Mouse (Mus musculus) E14TG2a.4 (cell line): ENCODE data around the gene Ydjc.
"Not testable (repeated sequence)": the region's sequence is repeated elsewhere in the genome, so short reads cannot be mapped to it uniquely, and the experiment has no call there.

Experiments used
- CTCF ChIP-seq: conservative IDR thresholded peaks from 2 replicates; pipeline ENCODE4 v1.5.1; 2014; ENCODE audit warnings: low read length
- NANOG ChIP-seq: IDR thresholded peaks from 2 replicates; pipeline ENCODE4 v1.6.1; 2014; ENCODE audit warnings: borderline replicate concordance, low read length, mixed read lengths
- POU5F1 ChIP-seq: IDR thresholded peaks from 2 replicates; pipeline ENCODE4 v1.6.1; 2014; ENCODE audit warnings: low read length, borderline replicate concordance

GRCm38 (mm10) chr16:17165478-17165877, 21.1 kb downstream of the Ydjc start:
- TF ChIP-seq CTCF, NANOG, POU5F1: not testable (repeated sequence)
